Mouse (Mus musculus) liver, postnatal 0 days (tissue): ENCODE measurements around the gene Sod3. TPM values are rescaled to one million over a fixed set of nuclear protein-coding genes. Genes with fewer than 3 reads are reported as not detected.
A peak's percentile ranks its signal among the peaks of the same experiment; 100 is the strongest.

Experiments
- ATAC-seq: fragments of 200-750 bp; cut with Nextera tagmentation; 2 replicates; pipeline ENCODE4 v1.8.0; 2017; ENCODE audit warnings: mild to moderate bottlenecking, moderate library complexity
- DNase-seq: peaks from one replicate; pipeline ENCODE4 v3.0.0-alpha.2; 2016
- H3K27ac ChIP-seq: fragments of 300-500 bp; sonication (generic); 2 replicates; pipeline ENCODE4 v1.5.1; 2014; ENCODE audit warnings: antibody characterized with exemption, moderate library complexity, mild to moderate bottlenecking, low read depth
- H3K27me3 ChIP-seq: fragments of 300-500 bp; sonication (generic); 2 replicates; pipeline ENCODE4 v1.6.1; 2014; ENCODE audit warnings: low read length, control low read depth, mixed read lengths; ENCODE audit not compliant: insufficient read depth
- H3K36me3 ChIP-seq: fragments of 300-500 bp; sonication (generic); replicated peaks from 2 replicates; pipeline ENCODE4 v1.6.1; 2014; ENCODE audit warnings: mild to moderate bottlenecking, control low read depth, low read length, moderate library complexity, mixed read lengths; ENCODE audit not compliant: insufficient read depth
- H3K4me1 ChIP-seq: fragments of 300-500 bp; sonication (generic); 2 replicates; pipeline ENCODE4 v1.6.1; 2014; ENCODE audit warnings: antibody characterized with exemption, mild to moderate bottlenecking, control low read depth; ENCODE audit not compliant: insufficient read depth
- H3K4me2 ChIP-seq: fragments of 300-500 bp; sonication (generic); 2 replicates; pipeline ENCODE4 v1.6.1; 2014; ENCODE audit warnings: low read depth, mild to moderate bottlenecking, low read length, moderate library complexity, mixed read lengths
- H3K4me3 ChIP-seq: fragments of 300-500 bp; sonication (generic); 2 replicates; pipeline ENCODE4 v1.5.1; 2014; ENCODE audit warnings: low read depth, low read length
- H3K9ac ChIP-seq: fragments of 300-500 bp; sonication (generic); replicated peaks from 2 replicates; pipeline ENCODE4 v1.6.1; 2014; ENCODE audit warnings: mild to moderate bottlenecking, moderate library complexity
- H3K9me3 ChIP-seq: fragments of 300-500 bp; sonication (generic); 2 replicates; pipeline ENCODE4 v1.6.1; 2016; ENCODE audit warnings: mild to moderate bottlenecking, control low read depth, low read length, mixed read lengths
- CTCF ChIP-seq: sonication (generic); IDR thresholded peaks from 2 replicates; pipeline ENCODE4 v1.5.1; 2016; ENCODE audit warnings: antibody characterized with exemption, low read depth
- EP300 ChIP-seq: IDR thresholded peaks from 2 replicates; pipeline ENCODE4 v1.6.1; 2016; ENCODE audit warnings: antibody characterized with exemption, low read depth, mild to moderate bottlenecking
- WGBS: fragments of 180-500 bp; shearing (Covaris S2); extraction: QIAGEN DNeasy Blood & Tissue Kit; methylation state at CpG from one replicate; pipeline ENCODE4 v1.1.7; 2014; ENCODE audit not compliant: insufficient replicate concordance; 5-methylcytosine and 5-hydroxymethylcytosine counted together
- polyA plus RNA-seq: library from polyadenylated mRNA; unstranded; fragments of >200 nt; fragmentation: Nextera tagmentation; extraction: Ambion mirVana; gene quantifications from 2 replicates; pipeline ENCODE4 v1.2.1, GENCODE M21; 2015

Gene Sod3
- polyA plus RNA-seq, 1 experiment from 2014 or later, result 23.0 TPM

- no peak for DNase-seq
- WGBS, result 45% methylated on average over 6 of the region's 6 CpGs
- no peak for TF ChIP-seq CTCF
- no peak overlapping the region for H3K27ac ChIP-seq
- no peak overlapping the region for H3K4me3 ChIP-seq
- no peaks in the 10 kb centered on the region for H3K36me3 ChIP-seq
- no peak for ATAC-seq
- no peaks in the 10 kb centered on the region for H3K4me1 ChIP-seq
- no peak overlapping the region for H3K9ac ChIP-seq
- H3K4me2 ChIP-seq, result no peak overlapping the region
- no peaks in the 10 kb centered on the region for H3K27me3 ChIP-seq
- no peaks in the 10 kb centered on the region for H3K9me3 ChIP-seq
Observed at GRCm38 (mm10) chr5:52358120-52358519, 5.5 kb upstream of the Sod3 start.

GRCm38 (mm10) chr5:52360286-52361049 is 3.1 kb upstream of the Sod3 start:
- H3K27me3 ChIP-seq, result no peaks in the 10 kb centered on the region
- no peak overlapping the region for H3K9ac ChIP-seq
- 0 out of 2 replicates have a peak overlapping the region, but pooled peaks have one; percentile 24 for H3K27ac ChIP-seq
- H3K9me3 ChIP-seq, result no peaks in the 10 kb centered on the region
- DNase-seq (no peak), ATAC-seq (no peak)
- H3K36me3 ChIP-seq, result no peaks in the 10 kb centered on the region
- TF ChIP-seq EP300 (no peak), CTCF (no peak)
- H3K4me2 ChIP-seq, result 0 out of 2 replicates have a peak overlapping the region, but pooled peaks have one; percentile 5
- H3K4me1 ChIP-seq, result no peaks in the 10 kb centered on the region
- H3K4me3 ChIP-seq, result no peak overlapping the region
- WGBS, result 60% methylated on average over 21 of the region's 21 CpGs

- Histone ChIP-seq H3K27me3 (0 out of 2 replicates have a peak, but pooled peaks cover under 1% of the 10 kb centered on the region), H3K9me3 (no peaks in the 10 kb centered on the region), H3K4me2 (no peak overlapping the region), H3K9ac (no peak overlapping the region), H3K27ac (no peak overlapping the region), H3K4me1 (no peaks in the 10 kb centered on the region), H3K36me3 (no peaks in the 10 kb centered on the region), H3K4me3 (no peak overlapping the region)
- TF ChIP-seq EP300, result no peak
- no peak for DNase-seq
- no peak for ATAC-seq
- WGBS, result 74% methylated on average over 6 of the region's 6 CpGs
Observed at GRCm38 (mm10) chr5:52362776-52363467, 669 bp upstream of the Sod3 start.

GRCm38 (mm10) chr5:52364521-52364920 is 930 bp downstream of the Sod3 start:
- WGBS, result 63% methylated on average over 5 of the region's 5 CpGs
- no peaks in the 10 kb centered on the region for H3K4me1 ChIP-seq
- H3K4me3 ChIP-seq, result peak overlapping the region; percentile 10; the same call in 1 of the 2 replicates
- H3K27ac ChIP-seq, result no peak overlapping the region
- TF ChIP-seq EP300 (no peak), CTCF (no peak)
- no peak overlapping the region for H3K4me2 ChIP-seq
- H3K36me3 ChIP-seq, result no peaks in the 10 kb centered on the region
- no peak overlapping the region for H3K9ac ChIP-seq
- H3K9me3 ChIP-seq, result no peaks in the 10 kb centered on the region
- ATAC-seq (no peak), DNase-seq (no peak)
- 0 out of 2 replicates have a peak, but pooled peaks cover 3% of the 10 kb centered on the region for H3K27me3 ChIP-seq

- H3K9me3 ChIP-seq, result no peaks in the 10 kb centered on the region
- DNase-seq, result no peak
- TF ChIP-seq EP300 (no peak), CTCF (no peak)
- no peaks in the 10 kb centered on the region for H3K4me1 ChIP-seq
- no peak overlapping the region for H3K9ac ChIP-seq
- H3K27ac ChIP-seq, result no peak overlapping the region
- no peak overlapping the region for H3K4me3 ChIP-seq
- WGBS, result 78% methylated on average over 5 of the region's 5 CpGs
- 0 out of 2 replicates have a peak, but pooled peaks cover 3% of the 10 kb centered on the region for H3K27me3 ChIP-seq
- 0 out of 2 replicates have a peak overlapping the region, but pooled peaks have one; percentile 18 for H3K4me2 ChIP-seq
- no peak for ATAC-seq
- no peaks in the 10 kb centered on the region for H3K36me3 ChIP-seq
Observed at GRCm38 (mm10) chr5:52365930-52366329, 2.3 kb downstream of the Sod3 start.

GRCm38 (mm10) chr5:52366661-52367060 is 3.1 kb downstream of the Sod3 start:
- Histone ChIP-seq H3K27ac (no peak overlapping the region), H3K9me3 (no peaks in the 10 kb centered on the region), H3K4me1 (no peaks in the 10 kb centered on the region), H3K36me3 (no peaks in the 10 kb centered on the region), H3K9ac (no peak overlapping the region), H3K4me2 (no peak overlapping the region), H3K27me3 (0 out of 2 replicates have a peak, but pooled peaks cover 3% of the 10 kb centered on the region), H3K4me3 (no peak overlapping the region)
- 49% methylated on average over 2 of the region's 2 CpGs for WGBS
- ATAC-seq (no peak), DNase-seq (no peak)
- TF ChIP-seq EP300 (no peak), CTCF (no peak)
